Mouse (Mus musculus): ENCODE results near the gene Gsg1l.

Gene Gsg1l

DNA sequence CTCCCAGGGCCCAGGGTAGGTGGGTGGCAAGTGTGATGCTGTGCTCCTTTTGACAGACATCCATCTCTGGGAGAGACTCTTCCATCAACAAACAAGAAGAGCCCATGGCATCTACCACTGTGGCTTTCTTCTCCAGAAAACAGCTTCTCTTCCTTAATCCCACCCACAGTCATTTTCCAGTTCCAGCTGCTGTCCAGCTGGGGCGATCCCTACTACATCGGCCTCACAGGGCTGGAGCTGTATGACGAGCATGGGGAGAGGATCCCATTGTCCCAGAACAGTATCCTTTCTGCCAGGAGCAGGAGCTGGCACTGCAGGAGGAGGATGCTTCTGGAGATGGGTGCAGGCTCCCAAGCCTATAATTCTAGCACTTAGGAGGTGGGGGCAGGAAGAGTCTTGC, 213.6 kb downstream of the Gsg1l start:
- in situ Hi-C loops (cut with MboI, MseI): no loop called here

GRCm38 (mm10) chr7:125865234-125865633, 217.0 kb downstream of the Gsg1l start:
- in situ Hi-C loops (cut with MboI, MseI): no loop called here

GRCm38 (mm10) chr7:125864026-125864425, 218.2 kb downstream of the Gsg1l start:
- in situ Hi-C loops (cut with MboI, MseI): no loop called here

- in situ Hi-C loops (cut with MboI, MseI): no loop called here
These were observed 221.8 kb downstream of the Gsg1l start for GRCm38 (mm10) chr7:125860421-125860820.

GRCm38 (mm10) chr7:125859564-125859963, 222.6 kb downstream of the Gsg1l start:
- in situ Hi-C loops (cut with MboI, MseI): no loop called here

DNA sequence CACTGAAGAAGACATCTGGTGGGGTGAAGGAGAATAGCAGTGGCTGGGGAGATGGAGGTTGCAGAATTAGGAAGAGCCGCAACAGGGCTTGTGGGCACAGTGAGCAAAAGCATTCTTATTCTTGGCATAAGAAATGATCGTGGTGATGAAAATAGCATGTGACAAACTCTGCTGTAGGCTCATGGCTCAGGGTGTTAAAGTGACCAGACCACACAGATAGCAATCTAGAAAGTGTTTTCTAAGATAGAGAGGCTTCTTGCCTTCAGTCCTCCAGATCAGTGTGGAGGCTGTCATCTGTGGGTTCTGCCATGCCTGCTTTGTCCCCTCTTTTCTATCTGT, 234.7 kb downstream of the Gsg1l start:
- in situ Hi-C loops (cut with MboI, MseI): no loop called here

DNA sequence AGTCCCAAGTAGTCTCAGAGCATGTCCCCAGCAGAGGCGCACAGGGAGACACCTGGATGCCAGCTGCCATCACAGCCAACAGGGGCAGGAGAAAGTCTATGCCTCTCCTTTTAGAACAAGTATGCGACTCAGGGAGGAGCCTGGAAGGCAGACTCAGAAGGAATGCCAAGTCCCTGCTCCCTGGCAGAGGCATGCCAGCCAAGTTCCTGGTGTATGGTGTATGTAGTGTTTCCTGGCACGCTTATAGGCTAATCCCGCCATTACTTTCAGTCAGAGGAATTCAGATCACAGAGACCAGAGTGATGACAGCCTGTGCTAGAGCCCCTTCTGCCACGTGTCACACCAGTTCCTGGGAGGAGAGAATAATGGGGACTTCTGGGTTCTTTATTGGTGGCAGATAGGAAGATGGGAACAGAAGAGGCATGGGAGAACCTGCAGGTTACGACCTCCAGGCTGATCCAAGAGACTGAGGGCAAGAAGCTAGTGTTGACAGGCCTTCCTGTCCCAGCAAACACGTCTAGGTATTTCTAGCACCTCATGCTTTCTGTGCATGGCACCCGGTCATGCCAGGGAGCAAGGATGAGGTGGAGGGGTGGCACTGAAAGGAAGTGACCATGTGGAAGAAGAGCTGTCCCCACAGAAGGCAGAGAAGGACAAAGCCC, 235.2 kb downstream of the Gsg1l start:
- in situ Hi-C loops (cut with MboI, MseI): no loop called here

- in situ Hi-C loops (cut with MboI, MseI): no loop called here
These were observed 236.6 kb downstream of the Gsg1l start for GRCm38 (mm10) chr7:125845611-125846010.

GRCm38 (mm10) chr7:125838078-125838742, 244.0 kb downstream of the Gsg1l start:
- in situ Hi-C loops (cut with MboI, MseI): no loop called here

DNA sequence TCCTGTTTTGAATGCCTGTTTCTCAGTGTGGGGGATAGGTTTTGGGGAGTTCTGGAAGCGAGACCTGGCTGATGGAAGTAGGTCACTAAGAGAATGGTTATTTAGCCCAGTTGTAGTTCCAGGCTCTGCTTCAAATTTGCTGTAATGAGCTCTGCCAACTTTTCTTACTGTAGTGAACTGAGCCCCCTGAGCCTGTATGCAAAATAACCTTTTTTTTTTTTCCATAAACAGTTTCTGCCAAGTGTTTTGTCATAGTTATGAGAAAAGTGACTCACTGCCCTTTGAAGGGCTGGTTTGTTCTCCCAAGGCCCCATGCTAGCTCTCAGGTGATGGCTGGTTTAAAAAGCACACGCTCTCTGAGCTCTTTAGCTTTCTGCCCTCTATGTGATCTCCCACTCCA, 248.7 kb downstream of the Gsg1l start:
- in situ Hi-C loops (cut with MboI, MseI): no loop called here

DNA sequence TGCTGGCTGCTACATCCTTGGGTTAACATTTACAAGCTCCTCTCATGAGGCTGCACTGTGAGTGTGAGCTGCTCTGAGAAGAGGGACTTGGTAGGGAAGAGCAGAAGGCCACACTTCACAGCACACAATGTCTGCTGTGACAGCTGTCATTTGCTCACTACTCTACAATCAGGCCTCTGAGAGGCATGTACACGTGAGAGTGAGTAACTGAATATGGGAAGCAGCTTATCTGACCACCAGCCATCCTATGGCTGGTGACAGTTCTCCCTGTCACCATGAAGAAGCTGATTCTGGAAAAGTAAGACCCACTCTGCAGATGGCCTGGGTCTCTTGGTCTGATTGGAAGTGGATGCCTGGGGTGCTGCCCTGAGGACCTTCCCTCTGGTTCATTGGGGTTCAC, 249.4 kb downstream of the Gsg1l start:
- in situ Hi-C loops (cut with MboI, MseI): no loop called here

DNA sequence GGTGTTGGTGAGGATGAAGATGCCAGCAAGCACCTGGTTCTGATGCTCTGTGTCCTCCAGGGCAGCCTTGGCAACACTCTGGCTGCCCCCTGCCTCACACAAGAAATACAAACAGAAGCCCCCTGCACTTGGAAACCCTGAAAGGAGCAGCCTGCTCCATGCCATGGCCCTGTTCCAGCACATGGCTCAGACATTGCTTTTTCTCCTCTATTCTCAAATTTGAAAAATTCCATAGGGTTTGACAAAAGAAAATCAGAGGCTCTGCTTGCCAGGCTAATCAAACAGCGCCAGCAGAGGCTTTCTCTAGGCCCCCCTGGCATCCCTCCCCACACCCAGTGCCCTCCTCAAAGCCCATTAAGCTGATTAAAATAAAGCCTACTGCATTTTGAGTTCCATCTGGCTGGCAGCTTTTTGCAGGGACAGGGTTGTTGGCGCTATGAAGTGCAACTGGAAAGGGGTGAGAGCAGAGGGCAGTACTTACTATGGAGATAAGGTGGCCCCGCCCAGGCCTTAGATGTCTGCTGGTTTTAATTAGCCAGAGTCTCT, 253.0 kb downstream of the Gsg1l start:
- in situ Hi-C loops (cut with MboI, MseI): no loop called here

GRCm38 (mm10) chr7:125828561-125828960, 253.7 kb downstream of the Gsg1l start:
- in situ Hi-C loops (cut with MboI, MseI): no loop called here

All from T-helper 17 cell (primary cell).